Mouse (Mus musculus) C2C12 (cell line): Measurements from ENCODE around the gene Pgap3. TPM values are rescaled to one million over a fixed set of nuclear protein-coding genes. Genes with fewer than 3 reads are reported as not detected.

ENCODE experiments used
- H3K27me3 ChIP-seq: one replicate; pipeline ENCODE4 v1.6.1; 2011; ENCODE audit not compliant: control insufficient read depth, insufficient read depth, insufficient read length
- H3K36me3 ChIP-seq: one replicate; pipeline ENCODE4 v1.6.1; 2011; ENCODE audit not compliant: control insufficient read depth, insufficient read depth
- H3K4me3 ChIP-seq: one replicate; pipeline ENCODE4 v1.5.1; 2011; ENCODE audit warnings: mild to moderate bottlenecking, control low read depth; ENCODE audit not compliant: poor library complexity, insufficient read depth, severe bottlenecking
- H3K79me2 ChIP-seq: one replicate; pipeline ENCODE4 v1.6.1; 2011; ENCODE audit not compliant: control insufficient read depth, insufficient read depth
- H3K79me3 ChIP-seq: one replicate; pipeline ENCODE4 v1.6.1; 2011; ENCODE audit warnings: low read depth, control low read depth
- H3ac ChIP-seq: one replicate; pipeline ENCODE3; 2011; ENCODE audit warnings: low read depth; ENCODE audit not compliant: control insufficient read depth, insufficient read length
- CEBPB ChIP-seq: IDR thresholded peaks from one replicate; pipeline ENCODE4 v1.6.1; 2011; ENCODE audit warnings: low read depth, mild to moderate bottlenecking, control low read depth, moderate library complexity
- CTCF ChIP-seq: IDR thresholded peaks from one replicate; pipeline ENCODE4 v1.5.1; 2011; ENCODE audit not compliant: control insufficient read depth, insufficient read depth, insufficient read length
- FOSL1 ChIP-seq: IDR thresholded peaks from one replicate; pipeline ENCODE4 v1.8.0; 2011; ENCODE audit warnings: mild to moderate bottlenecking, low read length; ENCODE audit not compliant: poor library complexity, insufficient read depth, severe bottlenecking
- MAX ChIP-seq: IDR thresholded peaks from one replicate; pipeline ENCODE4 v1.6.1; 2011; ENCODE audit warnings: mild to moderate bottlenecking, control low read depth
- MYOD1 ChIP-seq: IDR thresholded peaks from one replicate; pipeline ENCODE4 v1.6.1; 2011; ENCODE audit warnings: low read depth; ENCODE audit not compliant: control insufficient read depth, insufficient read length
- MYOG ChIP-seq: IDR thresholded peaks from one replicate; pipeline ENCODE4 v1.6.1; 2011; ENCODE audit not compliant: control insufficient read depth, insufficient read length; ENCODE audit errors: extremely low read depth
- USF1 ChIP-seq: IDR thresholded peaks from one replicate; pipeline ENCODE4 v1.6.1; 2011; ENCODE audit warnings: low read depth, mild to moderate bottlenecking, control low read depth, moderate library complexity
- polyA plus RNA-seq: library from polyadenylated mRNA; unstranded; fragments of >200 nt; fragmentation: generic; extraction: Trizol; gene quantifications from one replicate; pipeline ENCODE4 v1.2.1, GENCODE M21; 2012; ENCODE audit warnings: missing spikeins

The Pgap3 gene
- polyA plus RNA-seq, 1 experiment: 6.3 TPM

GRCm38 (mm10) chr11:98376756-98377155, 23.5 kb downstream of the Pgap3 start:
- TF ChIP-seq FOSL1 (no peak), MYOG (no peak), CTCF (no peak), MAX (no peak), CEBPB (no peak), USF1 (no peak), MYOD1 (no peak)
- Histone ChIP-seq H3ac (no peak overlapping the region), H3K27me3 (no peaks in the 10 kb centered on the region), H3K4me3 (no peak overlapping the region), H3K79me2 (no peaks in the 10 kb centered on the region), H3K79me3 (no peaks in the 10 kb centered on the region), H3K36me3 (peaks cover 35% of the 10 kb centered on the region)

GRCm38 (mm10) chr11:98374266-98374665, 26.0 kb downstream of the Pgap3 start:
- TF ChIP-seq CEBPB: no peak
- no peak for TF ChIP-seq FOSL1
- no peak for TF ChIP-seq MYOD1
- no peak for TF ChIP-seq CTCF
- no peak for TF ChIP-seq USF1
- Histone ChIP-seq H3K36me3 (peaks cover 35% of the 10 kb centered on the region), H3K79me2 (no peaks in the 10 kb centered on the region), H3ac (no peak overlapping the region), H3K27me3 (no peaks in the 10 kb centered on the region), H3K4me3 (no peak overlapping the region), H3K79me3 (no peaks in the 10 kb centered on the region)

- H3K27me3 ChIP-seq: no peaks in the 10 kb centered on the region
- TF ChIP-seq CEBPB: no peak
- no peak for TF ChIP-seq MYOG
- TF ChIP-seq MYOD1: no peak
- no peak for TF ChIP-seq USF1
- TF ChIP-seq CTCF: no peak
- no peak for TF ChIP-seq MAX
- TF ChIP-seq FOSL1: no peak
- H3ac ChIP-seq: no peak overlapping the region
- H3K4me3 ChIP-seq: no peak overlapping the region
- no peaks in the 10 kb centered on the region for H3K79me2 ChIP-seq
- H3K36me3 ChIP-seq: peaks cover 27% of the 10 kb centered on the region
- no peaks in the 10 kb centered on the region for H3K79me3 ChIP-seq
Measured at GRCm38 (mm10) chr11:98373244-98373643, 27.0 kb downstream of the Pgap3 start.

GRCm38 (mm10) chr11:98372406-98372805, 27.9 kb downstream of the Pgap3 start:
- Histone ChIP-seq H3K36me3 (peaks cover 20% of the 10 kb centered on the region), H3K79me2 (no peaks in the 10 kb centered on the region), H3K4me3 (no peak overlapping the region), H3K27me3 (no peaks in the 10 kb centered on the region), H3ac (no peak overlapping the region), H3K79me3 (no peaks in the 10 kb centered on the region)
- TF ChIP-seq CEBPB (no peak), CTCF (peak; percentile 54)

GRCm38 (mm10) chr11:98371556-98372240, 28.6 kb downstream of the Pgap3 start:
- TF ChIP-seq USF1 (no peak), MAX (no peak), MYOG (no peak), MYOD1 (no peak), CEBPB (no peak), CTCF (no peak), FOSL1 (no peak)
- Histone ChIP-seq H3K79me3 (no peaks in the 10 kb centered on the region), H3K79me2 (no peaks in the 10 kb centered on the region), H3K27me3 (no peaks in the 10 kb centered on the region), H3ac (no peak overlapping the region), H3K36me3 (peaks cover 14% of the 10 kb centered on the region), H3K4me3 (no peak overlapping the region)

GRCm38 (mm10) chr11:98370588-98370987, 29.7 kb downstream of the Pgap3 start:
- Histone ChIP-seq H3K27me3 (no peaks in the 10 kb centered on the region), H3K36me3 (peaks cover 13% of the 10 kb centered on the region), H3K79me3 (no peaks in the 10 kb centered on the region), H3ac (no peak overlapping the region), H3K4me3 (no peak overlapping the region), H3K79me2 (no peaks in the 10 kb centered on the region)
- TF ChIP-seq FOSL1 (no peak), USF1 (no peak), MYOD1 (no peak), CEBPB (no peak), CTCF (no peak), MAX (no peak), MYOG (no peak)
